Mouse (Mus musculus): Measurements from ENCODE around the gene Hnrnpul2.
"Not testable (repeated sequence)": the region's sequence is repeated elsewhere in the genome, so short reads cannot be mapped to it uniquely, and the experiment has no call there.

Hnrnpul2 gene

DNA sequence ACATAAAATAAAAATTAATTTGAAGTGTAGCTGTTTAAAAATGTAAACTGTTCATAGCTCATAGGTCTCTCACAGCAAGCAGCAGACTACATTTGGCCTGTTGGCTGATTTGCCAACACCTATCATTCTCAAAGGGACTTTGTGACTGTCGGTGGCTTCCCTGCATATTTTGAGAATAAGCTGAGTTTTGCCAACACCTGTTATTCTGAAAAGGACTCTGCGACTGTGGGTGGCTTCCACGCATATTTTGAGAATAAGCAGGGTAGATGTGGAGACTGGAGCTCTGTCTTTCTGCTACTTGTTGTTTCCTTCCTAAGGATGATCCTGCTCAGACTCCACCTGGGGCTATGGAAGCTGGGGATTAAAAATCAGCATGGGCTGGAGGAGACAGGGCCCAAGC lies 33.3 kb downstream of the Hnrnpul2 start:
- DNase-seq: no peak

DNA sequence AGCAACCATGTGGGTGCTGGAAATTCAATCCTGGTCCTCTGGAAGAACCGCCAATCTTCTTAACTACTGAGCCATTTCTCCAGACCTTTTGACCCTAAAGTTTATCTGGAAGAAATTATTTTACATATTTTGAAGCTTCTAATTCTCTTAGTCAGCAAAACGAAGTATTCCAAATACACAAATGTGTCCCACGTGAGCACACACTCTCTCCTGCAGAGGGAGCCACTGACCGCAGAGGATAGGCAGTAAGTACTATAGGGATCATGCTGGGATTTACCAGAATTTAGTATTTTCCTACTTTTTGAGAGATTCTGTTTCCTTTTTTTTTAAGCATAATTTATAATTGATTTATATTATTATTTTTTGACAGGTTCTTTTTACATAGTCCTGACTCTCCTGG lies 37.9 kb downstream of the Hnrnpul2 start:
- DNase-seq: peak; percentile 41 to 46

DNA sequence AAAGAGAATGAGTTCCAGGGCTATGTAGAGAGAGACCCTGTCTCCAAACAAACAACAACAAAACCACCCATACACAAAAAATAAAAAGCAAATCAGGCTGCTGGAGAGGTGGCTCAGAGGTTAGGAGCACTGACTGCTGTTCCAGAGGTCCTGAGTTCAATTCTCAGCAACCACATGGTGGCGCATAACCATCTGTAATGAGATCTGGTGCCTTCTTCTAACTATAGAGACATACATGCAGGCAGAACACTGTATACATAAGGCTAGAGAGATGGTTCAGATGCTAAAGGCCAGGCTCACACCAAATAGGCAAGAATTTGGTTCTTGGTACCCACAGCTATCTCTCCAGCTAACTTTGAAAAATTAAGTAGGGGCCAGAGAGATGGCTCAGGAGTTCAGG lies 39.2 kb downstream of the Hnrnpul2 start:
- peak; percentile 52 to 54 for DNase-seq

DNA sequence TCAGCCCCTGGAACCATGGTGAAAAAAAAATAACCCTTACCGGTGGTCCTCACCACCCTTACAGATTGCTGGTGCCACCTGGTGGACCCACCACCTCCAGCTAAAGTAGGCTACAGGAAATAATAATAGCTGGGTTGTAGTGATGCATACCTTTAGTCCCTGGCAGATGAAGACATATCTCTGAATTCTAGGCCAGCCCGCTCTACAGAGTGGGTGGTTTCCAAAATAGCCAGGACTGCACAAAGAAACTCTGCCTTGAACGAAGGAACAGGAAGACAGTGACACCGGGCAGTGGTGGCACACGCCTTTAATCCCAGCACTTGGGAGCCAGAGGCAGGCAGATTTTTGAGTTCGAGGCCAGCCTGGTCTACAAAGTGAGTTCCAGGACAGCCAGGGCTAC lies 44.5 kb downstream of the Hnrnpul2 start:
- DNase-seq: no peak

DNA sequence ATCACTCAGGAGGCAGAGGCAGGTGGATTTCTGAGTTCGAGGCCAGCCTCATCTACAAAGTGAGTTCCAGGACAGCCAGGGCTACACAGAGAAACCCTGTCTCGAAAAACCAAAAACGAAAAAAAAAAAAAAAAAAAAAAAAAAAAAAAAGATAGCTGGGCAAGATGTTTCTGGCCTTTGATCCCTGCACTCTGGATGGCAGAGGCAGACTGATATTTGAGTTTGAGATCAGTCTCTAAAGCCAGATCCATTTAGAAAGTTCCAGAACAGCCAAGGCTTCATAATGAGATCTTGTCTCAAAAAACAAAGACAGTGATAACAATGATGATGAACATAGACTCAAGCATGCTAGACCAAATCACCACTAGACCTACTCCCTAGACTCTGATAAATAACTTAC lies 50.6 kb downstream of the Hnrnpul2 start:
- DNase-seq: not testable (repeated sequence)

DNA sequence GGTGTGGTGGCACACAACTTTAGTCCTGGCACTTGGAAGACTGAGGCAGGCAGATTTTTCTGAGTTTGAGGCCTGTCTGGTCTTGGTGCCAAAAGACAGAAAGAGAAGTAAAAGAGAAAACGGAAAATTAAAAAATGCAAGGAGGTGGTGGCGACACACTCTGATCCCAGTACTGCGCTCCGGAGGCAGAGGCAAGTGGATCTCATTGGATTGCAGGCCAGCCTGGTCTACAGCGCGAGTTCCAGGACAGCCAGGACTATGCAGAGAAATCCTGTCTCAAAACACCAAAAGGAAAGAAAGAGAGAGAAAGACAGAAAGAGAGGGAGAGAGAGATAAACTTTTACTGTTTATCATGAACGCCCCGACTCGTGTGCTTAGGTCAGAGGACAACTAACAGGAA lies 51.0 kb downstream of the Hnrnpul2 start:
- DNase-seq: no peak

DNA sequence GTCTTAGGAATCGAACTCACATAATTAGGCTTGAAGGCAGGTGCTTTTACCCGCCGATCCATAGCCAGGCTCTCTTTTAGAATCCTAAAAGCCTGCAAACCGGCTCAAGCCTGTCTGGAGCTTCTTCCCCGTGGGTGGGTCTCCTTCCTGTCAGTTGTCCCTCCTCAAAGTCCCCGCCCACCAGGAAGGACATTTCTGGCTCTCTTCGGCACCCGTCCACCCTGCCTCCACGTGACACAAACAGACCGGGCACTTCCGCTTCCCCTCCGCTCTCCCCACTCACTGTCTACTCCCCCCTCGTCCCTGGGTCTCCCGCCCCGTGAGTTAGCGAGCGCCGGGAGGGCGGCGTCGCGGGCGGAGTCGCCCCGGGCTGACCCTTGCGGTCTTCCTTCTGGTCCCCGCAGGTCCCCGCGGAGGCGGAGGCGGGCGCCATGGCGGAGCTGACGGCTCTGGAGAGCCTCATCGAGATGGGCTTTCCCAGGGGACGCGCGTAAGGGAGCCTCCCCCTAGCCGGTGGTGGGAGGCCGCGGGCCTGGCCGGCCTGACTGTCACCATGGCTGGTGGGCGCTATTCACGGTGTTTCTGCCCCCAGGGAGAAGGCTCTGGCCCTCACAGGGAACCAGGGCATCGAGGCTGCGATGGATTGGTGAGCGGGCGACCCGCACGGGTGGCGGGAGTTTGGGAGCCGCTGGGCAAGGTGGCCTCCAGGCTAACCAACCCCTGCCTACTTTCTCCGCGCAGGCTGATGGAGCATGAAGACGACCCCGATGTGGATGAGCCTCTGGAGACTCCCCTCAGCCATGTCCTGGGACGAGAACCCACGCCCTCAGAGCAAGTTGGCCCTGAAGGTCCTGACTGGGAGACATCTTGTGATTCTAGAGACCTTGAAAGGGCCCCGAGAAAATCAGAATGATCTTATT lies 51.7 kb downstream of the Hnrnpul2 start, which contains the start of gene Ubxn1:
Ubxn1 (plus strand) TSS at position 230 of the 920 bp plus-strand sequence.
- peak; percentile 97 for DNase-seq

DNA sequence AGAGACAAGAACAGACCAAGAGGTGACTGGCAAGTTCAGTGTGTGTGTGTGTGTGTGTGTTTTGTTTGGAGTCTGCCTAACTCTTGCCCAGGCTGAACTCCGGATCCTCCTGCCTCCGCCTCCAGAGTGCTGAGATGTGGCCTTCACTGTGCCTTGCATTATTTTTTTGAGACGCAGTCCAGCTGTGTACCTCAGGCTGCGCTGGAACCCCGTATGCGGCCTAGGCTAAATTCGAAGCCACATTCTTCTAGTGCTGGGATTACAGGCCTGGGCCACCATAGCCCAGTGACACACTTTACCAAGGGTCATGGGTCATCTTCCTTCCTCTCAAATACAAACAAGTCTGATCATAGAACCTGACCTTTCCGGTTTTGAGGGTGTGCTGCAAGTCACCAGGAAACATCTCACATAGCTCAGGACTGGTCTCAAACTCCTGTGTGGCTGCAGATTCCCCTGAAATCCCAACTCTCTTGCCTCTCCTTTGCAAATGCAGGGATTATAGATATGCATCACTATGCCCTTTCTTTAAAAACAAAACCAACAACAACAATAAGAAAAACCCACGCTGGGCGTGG lies 52.5 kb downstream of the Hnrnpul2 start:
- DNase-seq: no peak

DNA sequence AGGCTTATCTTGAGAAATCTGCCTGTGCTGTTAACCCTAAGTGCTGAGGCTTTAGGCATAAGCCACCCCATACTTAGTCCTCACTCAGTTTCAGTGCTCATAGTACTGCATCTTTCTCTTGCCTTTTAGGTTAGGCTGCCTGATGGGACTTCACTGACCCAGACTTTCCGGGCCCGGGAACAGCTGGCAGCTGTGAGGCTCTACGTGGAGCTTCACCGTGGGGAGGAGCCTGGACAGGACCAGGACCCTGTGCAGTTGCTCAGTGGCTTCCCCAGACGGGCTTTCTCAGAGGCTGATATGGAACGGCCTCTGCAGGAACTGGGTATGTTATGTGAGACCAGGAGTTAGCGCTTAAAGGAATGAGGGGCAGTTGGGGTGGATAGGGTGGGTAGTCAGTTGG lies 55.2 kb downstream of the Hnrnpul2 start:
- no peak for DNase-seq

DNA sequence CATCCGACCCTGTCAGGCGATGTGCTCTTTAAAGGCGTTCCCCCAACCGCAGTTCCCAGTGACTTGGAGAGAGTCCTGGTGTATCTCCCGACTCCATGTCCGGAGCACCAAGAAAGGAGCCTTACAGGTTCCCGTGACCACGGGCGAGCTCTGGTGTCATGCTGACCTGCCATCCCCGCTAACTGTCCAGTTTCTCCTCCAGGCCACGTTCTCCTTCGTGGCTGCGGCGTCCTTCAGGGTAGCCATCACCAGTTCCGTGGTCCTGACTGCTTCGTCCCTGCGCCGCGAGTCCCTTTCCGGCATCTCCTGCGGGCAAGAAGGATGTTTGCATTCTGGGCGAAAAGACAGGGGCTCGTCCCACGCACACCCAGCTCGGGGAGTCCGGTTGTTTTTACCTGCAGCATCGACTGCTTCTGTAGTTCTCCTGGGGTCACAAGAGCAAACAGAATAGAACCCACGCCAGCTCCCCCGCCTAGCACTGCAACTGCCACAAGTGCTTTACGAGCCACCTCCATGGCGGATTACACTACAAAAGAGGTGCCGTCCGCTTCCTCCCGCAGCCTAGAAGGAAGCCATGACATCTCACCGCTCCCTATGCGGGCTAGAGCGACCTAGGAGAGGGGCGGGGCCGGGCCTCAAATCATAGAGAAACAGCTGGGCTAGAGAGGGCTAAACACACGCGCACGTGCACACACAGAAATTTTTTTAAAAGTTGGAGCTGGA lies 60.7 kb downstream of the Hnrnpul2 start, which contains the start of gene Uqcc3:
Uqcc3 (minus strand) TSS at position 613 of the 723 bp plus-strand sequence.
- peak; percentile 89 to 93 for DNase-seq

DNA sequence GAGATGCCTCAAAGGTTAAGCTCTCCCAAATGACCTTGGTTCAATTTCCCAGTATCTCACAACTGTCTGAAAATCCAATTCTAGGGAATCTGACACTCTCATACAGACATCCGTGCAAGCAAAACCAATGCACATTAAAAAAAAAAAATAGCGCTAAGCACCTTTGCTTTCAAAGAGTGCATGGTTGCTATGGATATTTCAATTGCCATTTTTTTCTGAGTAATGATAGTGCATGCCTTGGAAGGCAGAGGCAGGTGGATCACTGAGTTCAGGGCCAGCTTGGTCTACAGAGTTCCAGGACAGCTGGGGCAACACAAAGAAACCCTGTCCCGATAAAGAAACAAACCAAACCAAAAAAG lies 61.2 kb downstream of the Hnrnpul2 start:
- DNase-seq: no peak

DNA sequence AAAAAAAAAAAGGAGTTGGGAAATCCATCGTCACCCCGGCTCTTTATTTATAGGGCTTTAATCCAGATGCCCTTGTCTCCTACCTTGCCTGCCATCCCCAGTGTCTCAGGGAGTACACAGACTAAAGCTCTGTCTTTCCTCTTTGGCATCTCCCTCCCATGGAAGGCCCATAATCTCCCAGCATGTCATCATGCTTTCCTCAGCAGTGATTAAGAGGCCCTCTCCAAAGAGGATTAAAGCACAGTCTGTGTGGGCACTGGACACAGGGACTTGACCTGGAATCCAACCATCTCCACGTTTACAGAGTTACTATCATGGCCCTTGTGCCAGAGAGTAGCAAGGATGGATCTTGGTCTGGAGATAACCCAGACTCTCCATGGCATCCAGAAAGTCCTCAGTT lies 63.8 kb downstream of the Hnrnpul2 start, which contains the start of the genes Lbhd1 and Gm49403:
Lbhd1 (plus strand) TSS at position 117 of the 400 bp plus-strand sequence.
Gm49403 (plus strand) TSS at position 315 of the 400 bp plus-strand sequence.
- no peak for DNase-seq
